26 mouse cellular contexts compared by ENCODE assay signal in the genomic region with DNA sequence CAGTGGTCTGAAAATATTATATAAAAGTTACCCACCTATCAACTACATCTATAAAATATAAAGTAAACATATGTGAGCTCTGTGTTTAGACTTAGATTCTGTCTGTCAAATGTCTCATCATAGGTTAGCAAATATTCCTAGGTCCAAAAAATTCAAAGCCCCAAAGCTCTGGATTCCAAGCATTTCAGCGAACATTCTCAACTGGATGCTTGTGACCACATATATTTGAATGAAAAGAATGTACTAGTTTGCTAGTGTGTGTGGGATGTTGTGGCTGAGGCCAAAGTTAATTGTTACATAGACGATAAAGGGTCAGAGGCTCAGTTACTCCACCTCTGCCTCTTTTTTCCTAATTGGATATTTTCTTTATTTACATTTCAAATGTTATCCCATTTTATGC.
"Had no signal": no experiment of that assay in that cellular context is flagged by ENCODE, and none has a peak within 500 bp of the region (broad histone marks: within the 10 kb centered on the region; RNA-seq: fewer than 3 reads in every experiment).

No protein-coding gene starts in this region.

- H3K27me3 ChIP-seq: embryonic facial prominence, embryonic 12.5 days; embryonic facial prominence, embryonic 13.5 days; embryonic facial prominence, embryonic 15.5 days; forebrain, embryonic 12.5 days; forebrain, embryonic 13.5 days; forebrain, embryonic 15.5 days had no signal

- H3K4me2 ChIP-seq: embryonic facial prominence, embryonic 12.5 days; embryonic facial prominence, embryonic 13.5 days; embryonic facial prominence, embryonic 15.5 days; forebrain, embryonic 12.5 days; forebrain, embryonic 13.5 days; forebrain, embryonic 15.5 days had no signal

- H3K9ac ChIP-seq: embryonic facial prominence, embryonic 12.5 days; embryonic facial prominence, embryonic 13.5 days; embryonic facial prominence, embryonic 15.5 days; forebrain, embryonic 12.5 days; forebrain, embryonic 13.5 days; forebrain, embryonic 15.5 days; forebrain, postnatal 0 days had no signal

- H3K9me3 ChIP-seq: embryonic facial prominence, embryonic 10.5 days; embryonic facial prominence, embryonic 12.5 days; embryonic facial prominence, embryonic 13.5 days; embryonic facial prominence, embryonic 15.5 days; forebrain, embryonic 13.5 days; forebrain, embryonic 15.5 days had no signal

- H3K4me3 ChIP-seq: embryonic facial prominence, embryonic 10.5 days; embryonic facial prominence, embryonic 12.5 days; embryonic facial prominence, embryonic 13.5 days; embryonic facial prominence, embryonic 15.5 days; erythroblast, embryonic 14.5 days; forebrain, embryonic 10.5 days; forebrain, embryonic 12.5 days; forebrain, embryonic 13.5 days; forebrain, embryonic 15.5 days; gastrocnemius, adult 2 months; heart, adult 2 months had no signal

- H3K4me1 ChIP-seq: embryonic facial prominence, embryonic 10.5 days; embryonic facial prominence, embryonic 12.5 days; embryonic facial prominence, embryonic 13.5 days; embryonic facial prominence, embryonic 15.5 days; forebrain, embryonic 10.5 days; forebrain, embryonic 12.5 days; forebrain, embryonic 13.5 days; forebrain, embryonic 15.5 days had no signal

- ATAC-seq: forebrain, embryonic 13.5 days; forebrain, embryonic 14.5 days; forebrain, embryonic 15.5 days; forebrain, embryonic 16.5 days; forebrain, postnatal 0 days had no signal

- DNase-seq: cerebellum, adult 9-10 months; cerebellum, adult 9-11 months; cerebellum, postnatal 10 days; cerebellum, postnatal 14 days; cerebellum, postnatal 25 days; cerebellum, postnatal 36 days; embryo, embryonic 11 days; forebrain, postnatal 0 days; gastrocnemius, adult 2 months; gastrocnemius, postnatal 10 days; gastrocnemius, postnatal 14 days; gastrocnemius, postnatal 25 days; gastrocnemius, postnatal 36 days; heart, adult 18-20 months; heart, adult 2 months had no signal

- H3K36me3 ChIP-seq: embryonic facial prominence, embryonic 10.5 days; embryonic facial prominence, embryonic 12.5 days; embryonic facial prominence, embryonic 13.5 days; embryonic facial prominence, embryonic 15.5 days; forebrain, embryonic 10.5 days; forebrain, embryonic 12.5 days; forebrain, embryonic 15.5 days had no signal

- H3K27ac ChIP-seq: embryonic facial prominence, embryonic 10.5 days; embryonic facial prominence, embryonic 12.5 days; embryonic facial prominence, embryonic 13.5 days; embryonic facial prominence, embryonic 15.5 days; forebrain, embryonic 10.5 days; forebrain, embryonic 12.5 days; forebrain, embryonic 13.5 days; forebrain, embryonic 15.5 days; gastrocnemius, adult 2 months; heart, adult 2 months had no signal
